Mouse (Mus musculus): ENCODE data around the gene Pdcd4. TPM values are rescaled to one million over a fixed set of nuclear protein-coding genes. Genes with fewer than 3 reads are reported as not detected.

The Pdcd4 gene
- polyA plus RNA-seq, 1 experiment from 2014 or later, result 90.6 TPM

- H3K4me1 ChIP-seq (replicated peaks; ENCODE audit: control insufficient read depth, insufficient read depth, low read length), result no peaks in the 10 kb centered on the region
- H3K4me3 ChIP-seq (ENCODE audit: low read depth, low read length), result no peak overlapping the region
- H3K9me3 ChIP-seq (ENCODE audit: control insufficient read depth, low read length), result no peaks in the 10 kb centered on the region
- H3K9ac ChIP-seq (ENCODE audit: low read length), result no peak overlapping the region
- H3K4me2 ChIP-seq (ENCODE audit: low read depth, low read length, severe bottlenecking), result no peak overlapping the region
- DNase-seq (ENCODE audit: low spot score) (no peak), ATAC-seq (replicated peaks; ENCODE audit: low FRiP score) (no peak)
- H3K27me3 ChIP-seq (ENCODE audit: control insufficient read depth, insufficient read depth, low read length), result no peaks in the 10 kb centered on the region
- 95% methylated on average over 3 of the region's 3 CpGs for WGBS
- no peaks in the 10 kb centered on the region for H3K36me3 ChIP-seq (ENCODE audit: control insufficient read depth, insufficient read depth, low read length)
- H3K27ac ChIP-seq (ENCODE audit: low read depth, low read length), result no peak overlapping the region
These were observed 77.2 kb downstream of the Pdcd4 start for GRCm38 (mm10) chr19:53969226-53969625.

DNA sequence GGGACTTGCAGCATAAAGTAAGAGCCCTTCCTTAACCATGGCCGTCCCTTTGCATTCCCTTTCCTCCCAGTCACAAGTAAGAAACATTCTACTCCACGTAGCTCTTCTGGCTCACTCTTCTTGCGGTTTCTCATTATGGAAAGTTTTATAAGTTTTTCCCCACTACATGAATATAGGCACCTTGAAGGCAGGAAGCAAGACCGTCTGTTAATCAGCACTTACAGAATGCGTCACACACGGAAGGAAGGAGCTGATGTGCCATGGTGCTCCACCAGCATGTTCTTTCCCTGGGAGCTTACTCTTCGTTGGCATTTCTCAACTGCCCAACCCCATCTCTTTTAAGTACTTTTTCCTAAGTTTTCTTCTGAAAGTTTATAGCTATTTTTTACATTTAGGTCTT, 79.9 kb downstream of the Pdcd4 start:
- WGBS, result 86% methylated on average over 7 of the region's 7 CpGs
- no peaks in the 10 kb centered on the region for H3K9me3 ChIP-seq (ENCODE audit: control insufficient read depth, low read length)
- H3K4me1 ChIP-seq (replicated peaks; ENCODE audit: control insufficient read depth, insufficient read depth, low read length), result no peaks in the 10 kb centered on the region
- ATAC-seq (replicated peaks; ENCODE audit: low FRiP score), result no peak
- H3K4me3 ChIP-seq (ENCODE audit: low read depth, low read length), result no peak overlapping the region
- no peak overlapping the region for H3K27ac ChIP-seq (ENCODE audit: low read depth, low read length)
- no peak for DNase-seq (ENCODE audit: low spot score)
- H3K27me3 ChIP-seq (ENCODE audit: control insufficient read depth, insufficient read depth, low read length), result no peaks in the 10 kb centered on the region
- H3K4me2 ChIP-seq (ENCODE audit: low read depth, low read length, severe bottlenecking), result no peak overlapping the region
- no peaks in the 10 kb centered on the region for H3K36me3 ChIP-seq (ENCODE audit: control insufficient read depth, insufficient read depth, low read length)
- H3K9ac ChIP-seq (ENCODE audit: low read length), result no peak overlapping the region

DNA sequence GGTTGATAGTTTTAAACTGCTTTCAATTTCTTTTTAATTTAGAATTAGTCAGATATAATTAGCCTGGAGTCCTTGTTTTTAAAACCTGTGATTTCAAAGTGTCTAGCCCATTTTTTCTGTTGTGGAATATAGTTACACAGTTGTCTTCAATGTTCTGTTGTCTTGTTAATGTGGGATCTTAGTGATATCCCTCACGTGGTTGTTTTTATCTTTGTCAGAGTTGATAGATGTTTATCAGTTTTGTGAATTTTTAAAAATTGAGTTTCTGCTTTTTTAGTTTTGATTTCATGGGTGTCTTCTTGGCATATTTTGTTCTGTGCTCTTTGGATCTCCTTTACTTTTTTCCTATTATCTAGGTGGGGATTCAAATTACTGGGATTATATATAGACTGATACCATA, 81.6 kb downstream of the Pdcd4 start:
- Histone ChIP-seq H3K9me3 (ENCODE audit: control insufficient read depth, low read length) (no peaks in the 10 kb centered on the region; the same call in 1 of the 2 replicates), H3K4me2 (ENCODE audit: low read depth, low read length, severe bottlenecking) (no peak overlapping the region), H3K4me1 (replicated peaks; ENCODE audit: control insufficient read depth, insufficient read depth, low read length) (no peaks in the 10 kb centered on the region), H3K4me3 (ENCODE audit: low read depth, low read length) (no peak overlapping the region), H3K27ac (ENCODE audit: low read depth, low read length) (no peak overlapping the region), H3K27me3 (ENCODE audit: control insufficient read depth, insufficient read depth, low read length) (no peaks in the 10 kb centered on the region), H3K36me3 (ENCODE audit: control insufficient read depth, insufficient read depth, low read length) (no peaks in the 10 kb centered on the region), H3K9ac (ENCODE audit: low read length) (no peak overlapping the region)
- ATAC-seq (replicated peaks; ENCODE audit: low FRiP score) (no peak), DNase-seq (ENCODE audit: low spot score) (no peak)
- 84% methylated on average over 1 of the region's 1 CpGs for WGBS

Other genes starting within 250 kb of the Pdcd4 start
- gene Rbm20, start 214.9 kb upstream of the Pdcd4 start, polyA plus RNA-seq (2014; fragmentation: Nextera tagmentation; extraction: Ambion mirVana), result 4.2 and 4.6 TPM in 2 replicates
- 82.5 and 85.8 TPM in 2 replicates for gene Shoc2, start 52.1 kb downstream of the Pdcd4 start, polyA plus RNA-seq (2014; fragmentation: Nextera tagmentation; extraction: Ambion mirVana)
- 127 and 138 TPM in 2 replicates for gene Bbip1, start 52.4 kb downstream of the Pdcd4 start, polyA plus RNA-seq (2014; fragmentation: Nextera tagmentation; extraction: Ambion mirVana)
- 2.0 and 3.0 TPM in 2 replicates for gene Adra2a, start 151.9 kb downstream of the Pdcd4 start, polyA plus RNA-seq (2014; fragmentation: Nextera tagmentation; extraction: Ambion mirVana)